Mouse (Mus musculus): ENCODE measurements at regions not wholly inside any gene's neighbourhood (a gene's known extent, or its start where the extent isn't known, plus 50 kb on each side); places are given as distances from the start of the nearest gene placed in this dataset.

DNA sequence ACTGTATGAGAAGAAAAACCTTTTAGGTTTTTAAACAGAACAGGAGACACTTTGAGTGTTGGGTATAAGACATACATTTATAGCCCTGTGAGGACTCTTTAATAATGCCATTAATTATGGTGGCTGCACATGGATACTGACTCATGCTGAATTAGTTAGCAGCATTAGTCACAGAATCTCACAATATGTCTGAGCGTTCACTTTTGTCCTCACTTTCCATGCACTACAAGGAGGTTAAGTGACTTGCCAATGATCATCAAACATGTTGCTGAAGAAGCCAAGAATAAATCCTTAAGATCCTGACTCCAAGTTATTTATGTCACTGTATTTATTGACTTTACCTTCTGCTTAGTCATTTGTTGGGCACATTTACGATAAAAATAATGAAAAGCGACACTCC, 105.6 kb upstream of the Atxn7l3b start:
- no peak for DNase-seq (ENCODE audit: low spot score)

DNA sequence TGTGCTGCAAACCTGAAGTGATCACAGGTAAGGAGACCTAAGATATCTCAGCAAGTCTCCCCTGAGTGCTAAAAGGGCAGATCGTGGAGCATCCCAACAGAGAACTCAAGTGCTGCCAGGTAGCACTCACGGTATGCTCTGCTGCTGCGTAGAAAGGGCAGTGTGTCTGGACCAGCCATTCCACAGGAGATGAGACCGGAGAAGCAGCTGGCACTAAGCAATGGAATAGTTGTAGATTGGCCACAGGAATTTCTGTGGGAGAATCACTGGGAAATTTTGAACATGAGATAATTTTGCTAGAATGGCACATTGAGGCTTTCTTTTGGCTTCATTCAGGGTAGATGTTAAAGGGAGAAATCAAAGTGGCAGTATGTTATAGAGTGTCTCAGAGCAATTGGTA, 104.1 kb upstream of the Atxn7l3b start:
- no peak for DNase-seq (ENCODE audit: low spot score)

DNA sequence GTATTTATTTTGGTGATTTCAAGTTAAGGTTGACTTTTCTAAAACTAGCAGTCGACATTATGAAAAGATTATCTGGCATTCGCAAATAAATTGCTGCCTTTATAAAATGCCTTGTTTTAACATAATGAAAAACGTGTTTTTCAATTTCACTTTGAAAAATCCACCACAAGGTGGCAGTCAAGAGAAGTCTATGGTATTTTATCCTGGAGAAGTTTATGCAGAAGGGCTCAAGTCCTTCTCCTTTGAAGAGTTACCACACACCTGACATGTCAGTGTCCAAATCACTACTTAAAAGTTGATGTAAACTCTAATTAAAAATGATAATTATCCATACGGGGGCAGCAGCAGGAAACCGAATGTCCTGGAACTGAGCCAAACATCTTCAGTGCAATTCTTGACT, 98.5 kb upstream of the Atxn7l3b start:
- DNase-seq (ENCODE audit: low spot score), result peak; percentile 12

DNA sequence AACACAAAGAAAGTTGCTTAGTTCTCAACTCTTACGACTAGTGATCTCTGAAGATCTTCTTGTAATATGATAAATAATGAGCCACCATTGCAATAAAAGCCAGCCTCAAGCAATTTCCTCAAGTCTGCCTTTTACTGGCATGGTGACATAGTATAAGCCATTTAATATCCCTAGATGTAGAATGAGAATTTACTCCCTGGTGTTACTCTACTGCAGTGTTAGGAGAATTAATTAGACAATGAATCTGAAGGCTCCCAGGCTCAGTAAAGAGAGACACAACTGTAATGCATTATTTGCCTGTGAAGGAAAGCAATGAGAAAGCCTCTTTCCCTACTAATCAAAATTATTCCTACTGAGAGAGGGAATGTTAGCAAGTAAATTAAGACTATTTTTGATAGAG, 95.8 kb upstream of the Atxn7l3b start:
- DNase-seq (ENCODE audit: low spot score), result no peak

DNA sequence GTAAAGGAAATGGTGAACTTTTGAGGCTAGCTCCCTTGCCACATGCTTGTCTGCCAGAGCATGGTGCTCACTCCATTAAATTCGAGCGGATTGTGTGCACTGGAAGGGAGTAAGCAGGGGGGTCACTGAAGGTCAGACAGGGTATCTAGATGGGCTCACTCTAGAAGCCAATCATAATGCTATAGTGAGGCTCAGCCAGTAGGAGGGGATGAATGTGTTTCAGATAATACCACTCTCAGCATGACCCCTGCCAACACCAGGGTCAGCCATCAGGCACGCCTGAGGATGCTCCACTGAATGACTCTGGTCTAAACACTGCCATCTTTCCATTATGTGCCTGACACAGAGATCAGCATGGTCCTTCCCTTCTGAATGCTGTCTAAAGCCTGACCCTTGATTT, 80.3 kb upstream of the Atxn7l3b start:
- DNase-seq (ENCODE audit: low spot score), result peak; percentile 38

DNA sequence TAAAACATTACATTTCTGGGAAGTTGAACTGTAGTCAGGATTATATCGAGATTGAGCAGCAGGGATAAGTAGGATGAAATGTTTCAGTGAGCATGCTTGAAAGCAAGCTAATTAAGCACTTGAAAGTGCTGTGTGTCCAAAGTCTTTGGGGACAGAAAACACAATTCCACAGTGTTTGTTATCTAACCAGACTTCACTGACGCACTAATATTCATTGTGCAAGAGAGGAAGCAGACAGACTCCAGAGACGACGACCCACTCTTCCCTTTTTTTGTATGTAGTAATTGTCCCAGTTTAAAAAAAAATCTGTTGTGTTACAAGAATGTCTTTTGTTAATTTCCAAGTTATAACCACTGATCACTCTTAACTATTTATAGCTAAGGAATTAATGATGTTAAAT, 61.9 kb upstream of the Atxn7l3b start:
- DNase-seq (ENCODE audit: low spot score), result no peak

DNA sequence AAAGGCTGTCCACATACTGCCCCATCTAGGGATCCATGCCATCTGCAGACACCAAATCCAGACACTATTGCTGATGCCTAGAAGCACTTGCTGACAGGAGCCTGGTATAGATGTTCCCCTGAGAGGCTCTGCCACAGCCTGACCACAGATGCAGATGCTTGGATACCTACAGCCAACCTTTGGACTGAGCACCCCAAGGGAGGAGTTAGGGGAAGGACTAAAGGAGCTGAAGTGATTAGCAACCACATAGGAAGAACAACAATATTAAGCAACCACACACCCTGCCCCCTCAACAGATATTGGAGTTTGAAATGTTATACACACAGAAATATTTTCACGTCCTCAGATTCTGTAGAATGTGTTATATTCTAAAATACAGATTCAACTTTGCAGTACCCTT, 53.9 kb upstream of the Atxn7l3b start:
- DNase-seq (ENCODE audit: low spot score), result no peak

Data from embryo, embryonic 10 days (tissue).